Mouse (Mus musculus) gastrocnemius, postnatal 25 days (tissue): ENCODE results near the gene Sec61a1. TPM values are rescaled to one million over a fixed set of nuclear protein-coding genes. Genes with fewer than 3 reads are reported as not detected.

ENCODE experiments used
- total RNA-seq, 2 experiments: library from RNA; stranded (reverse); gene quantifications; 1 replicate in 1 of 2; 2 replicates in 1 of 2; pipeline ENCODE4 v1.2.3; 2021

The Sec61a1 gene
- total RNA-seq, 2 experiments from 2014 or later, result 22.1 to 22.9 TPM

Other genes with a start within 250 kb of the Sec61a1 start
- 1 to 10 TPM; 7.4 to 7.5 TPM for gene Eefsec, start 72.4 kb downstream of the Sec61a1 start, total RNA-seq
- 10 to 100 TPM; 16.9 to 17.8 TPM for gene Ruvbl1, start 53.5 kb downstream of the Sec61a1 start, total RNA-seq
- 10 to 100 TPM; 56.2 to 78.7 TPM for gene Kbtbd12, start 119.0 kb upstream of the Sec61a1 start, total RNA-seq
- 10 to 100 TPM; 40.0 to 47.5 TPM for gene Mgll, start 205.5 kb upstream of the Sec61a1 start, total RNA-seq